Mouse (Mus musculus) neutrophil, adult 83 days (primary cell): Measurements from ENCODE around the gene Fzr1. TPM values are rescaled to one million over a fixed set of nuclear protein-coding genes. Genes with fewer than 3 reads are reported as not detected.

Source experiments
- total RNA-seq, 2 experiments: library from RNA; stranded (reverse); gene quantifications; one replicate each; pipeline ENCODE4 v1.2.4; 2023

The Fzr1 gene
- total RNA-seq, result 10 to 100 TPM; 51.4 to 52.7 TPM

DNA sequence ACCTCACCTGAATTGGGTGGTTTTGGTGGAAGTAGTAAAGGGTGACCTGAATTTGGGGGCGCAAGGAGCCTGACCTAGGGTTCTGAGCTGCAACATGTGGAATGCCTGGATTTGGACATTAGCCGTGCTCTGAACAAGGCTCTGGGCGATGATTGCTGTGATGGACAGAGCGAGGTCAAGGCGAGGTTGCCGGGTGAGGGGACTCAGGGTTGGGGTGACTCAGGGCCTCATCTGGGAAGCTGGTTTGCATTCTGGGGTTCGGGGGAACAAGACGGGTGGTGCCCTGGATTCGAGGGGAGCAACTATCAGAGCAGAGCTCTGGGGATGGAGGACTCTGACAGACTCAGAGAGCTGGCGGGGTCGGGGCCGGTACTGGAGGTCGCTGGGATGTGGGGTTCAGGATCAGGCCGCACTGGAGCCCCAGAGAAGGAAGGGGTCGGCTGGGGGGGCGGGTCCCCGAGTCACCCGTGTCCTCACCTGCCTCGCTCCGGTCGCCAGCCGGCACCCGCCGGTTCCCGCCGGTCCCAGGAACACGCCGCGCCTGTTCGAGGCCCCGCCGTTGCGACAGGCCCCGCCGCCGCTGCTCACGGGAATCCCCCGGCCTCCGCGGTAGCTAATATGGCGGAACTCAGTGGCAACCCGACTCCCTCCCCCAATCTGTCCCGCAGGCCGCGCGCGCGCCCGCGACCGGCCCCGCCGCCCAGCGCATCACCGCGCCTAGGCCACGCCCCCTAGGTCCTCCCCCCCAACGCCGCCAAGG lies at the start of gene Fzr1:
Gene Fzr1, minus strand, starts transcription at position 724 of the 760 bp plus-strand sequence.

GRCm38 (mm10) chr10:81392781-81393185 lies 14.5 kb upstream of the Fzr1 start, which contains the start of gene Smim24:
Smim24 (plus strand) TSS chr10:81393051.

GRCm38 (mm10) chr10:81388505-81389055 lies 10.3 kb upstream of the Fzr1 start, which contains the start of gene Gm48552:
Gm48552 (plus strand) TSS chr10:81389005.

DNA sequence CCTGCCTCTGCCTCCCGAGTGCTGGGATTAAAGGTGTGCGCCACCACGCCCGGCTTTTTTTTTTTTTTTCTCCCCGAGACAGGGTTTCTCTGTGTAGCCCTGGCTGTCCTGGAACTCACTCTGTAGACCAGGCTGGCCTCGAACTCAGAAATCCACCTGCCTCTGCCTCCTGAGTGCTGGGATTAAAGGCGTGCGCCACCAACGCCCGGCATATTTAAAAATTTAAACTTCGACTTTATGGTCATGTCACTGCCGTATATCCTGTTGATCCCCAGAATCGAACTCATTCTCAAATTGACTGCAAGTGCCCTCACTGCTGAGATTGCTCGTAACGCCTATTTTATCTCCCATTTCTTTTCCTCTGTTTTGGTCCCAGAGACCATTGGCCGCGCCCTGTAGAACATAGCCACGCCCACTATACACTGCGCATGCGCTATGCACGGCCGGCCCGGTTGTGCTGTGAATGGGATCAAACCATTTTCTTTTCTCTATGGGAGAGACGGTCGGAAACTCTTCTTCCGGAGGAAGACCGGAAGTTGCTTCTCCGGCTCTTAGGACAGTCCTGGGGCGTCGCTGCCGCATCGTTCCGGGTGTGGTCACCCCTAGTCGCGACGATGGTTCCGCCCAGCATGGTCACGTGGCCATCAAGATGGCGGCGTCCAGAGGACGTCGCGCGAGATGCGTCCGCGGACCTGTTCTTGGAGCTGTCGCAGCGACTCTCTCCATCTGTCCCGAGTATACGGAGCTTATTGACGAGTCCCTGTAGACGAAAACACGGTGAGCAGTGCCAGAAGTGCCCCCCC lies 5.7 kb upstream of the Fzr1 start, which contains the start of the genes Dohh and Gm48551:
Gene Dohh, plus strand, starts transcription at position 627 of the 803 bp plus-strand sequence.
Gene Gm48551, plus strand, starts transcription at position 665 of the 803 bp plus-strand sequence.

DNA sequence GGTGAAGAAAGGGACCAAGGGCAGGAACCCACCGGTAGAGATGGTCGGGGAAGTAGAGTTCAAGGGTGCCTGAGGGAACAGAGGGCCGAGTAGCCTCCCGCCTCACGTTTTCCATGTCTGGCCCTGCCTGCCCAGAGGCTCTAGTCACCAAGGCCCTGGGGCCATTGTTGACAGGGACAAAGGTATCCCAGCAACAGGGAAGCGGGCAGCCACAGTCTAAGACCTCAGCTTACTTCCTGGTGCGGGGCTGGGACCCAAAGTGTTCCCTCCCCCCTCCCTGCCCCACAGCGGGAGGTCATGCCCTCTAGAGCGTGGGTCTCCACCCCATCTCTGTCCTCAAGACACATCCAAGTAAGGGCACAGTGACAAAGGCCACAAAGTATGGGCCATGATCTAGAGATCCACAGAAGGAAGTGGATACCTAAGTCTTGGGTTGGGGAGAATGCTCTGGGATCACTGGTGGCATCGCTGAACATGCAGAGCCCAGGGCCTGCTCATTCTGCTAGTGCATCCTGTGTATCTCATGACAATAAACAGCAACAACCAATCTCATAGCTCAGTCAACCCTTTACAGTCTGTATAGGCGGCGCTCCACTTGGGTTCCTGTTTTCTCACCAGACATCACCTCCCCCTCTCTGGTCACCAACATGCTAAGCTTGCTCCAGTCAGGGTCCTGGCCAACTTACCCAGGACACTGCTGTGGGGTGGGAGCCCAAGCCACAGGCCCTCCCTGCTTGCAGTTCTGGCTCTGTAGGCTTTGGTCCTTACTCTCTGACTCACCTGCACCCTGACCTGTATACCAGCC lies 12.4 kb downstream of the Fzr1 start, which contains the start of gene 4930404N11Rik:
Gene 4930404N11Rik, minus strand, starts transcription at position 145 of the 805 bp plus-strand sequence.

GRCm38 (mm10) chr10:81356991-81357844 lies 21.1 kb downstream of the Fzr1 start, which contains the start of gene Mfsd12:
Mfsd12 (plus strand) TSS chr10:81357491.

GRCm38 (mm10) chr10:81350351-81351063 lies 27.8 kb downstream of the Fzr1 start, which contains the start of gene Hmg20b:
Hmg20b (minus strand) TSS chr10:81350480.

GRCm38 (mm10) chr10:81342686-81343505 lies 35.4 kb downstream of the Fzr1 start, which contains the start of gene Gipc3:
Gipc3 (minus strand) TSS chr10:81343266.

DNA sequence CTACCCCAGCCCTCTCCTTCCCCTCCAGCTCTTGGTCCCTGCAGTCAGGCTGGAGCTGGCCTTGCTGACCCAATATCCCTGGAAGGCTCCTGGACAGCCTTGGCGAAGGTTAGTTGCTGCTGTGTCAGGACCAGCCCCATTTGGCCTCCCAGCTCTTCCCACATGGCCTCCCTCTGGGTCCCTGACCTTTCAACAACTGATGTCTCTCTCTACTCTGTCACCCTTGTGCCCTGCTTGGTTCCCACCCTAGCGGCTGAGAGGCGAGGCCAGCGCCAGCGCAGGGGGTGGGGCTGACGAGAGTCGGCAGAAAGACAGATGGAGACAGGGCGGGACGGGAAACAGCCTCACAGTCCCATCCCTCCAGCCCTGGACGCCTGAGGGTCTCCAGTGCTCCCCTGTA lies 49.9 kb downstream of the Fzr1 start, which contains the start of gene Tbxa2r:
Gene Tbxa2r, plus strand, starts transcription at position 346 of the 400 bp plus-strand sequence.

DNA sequence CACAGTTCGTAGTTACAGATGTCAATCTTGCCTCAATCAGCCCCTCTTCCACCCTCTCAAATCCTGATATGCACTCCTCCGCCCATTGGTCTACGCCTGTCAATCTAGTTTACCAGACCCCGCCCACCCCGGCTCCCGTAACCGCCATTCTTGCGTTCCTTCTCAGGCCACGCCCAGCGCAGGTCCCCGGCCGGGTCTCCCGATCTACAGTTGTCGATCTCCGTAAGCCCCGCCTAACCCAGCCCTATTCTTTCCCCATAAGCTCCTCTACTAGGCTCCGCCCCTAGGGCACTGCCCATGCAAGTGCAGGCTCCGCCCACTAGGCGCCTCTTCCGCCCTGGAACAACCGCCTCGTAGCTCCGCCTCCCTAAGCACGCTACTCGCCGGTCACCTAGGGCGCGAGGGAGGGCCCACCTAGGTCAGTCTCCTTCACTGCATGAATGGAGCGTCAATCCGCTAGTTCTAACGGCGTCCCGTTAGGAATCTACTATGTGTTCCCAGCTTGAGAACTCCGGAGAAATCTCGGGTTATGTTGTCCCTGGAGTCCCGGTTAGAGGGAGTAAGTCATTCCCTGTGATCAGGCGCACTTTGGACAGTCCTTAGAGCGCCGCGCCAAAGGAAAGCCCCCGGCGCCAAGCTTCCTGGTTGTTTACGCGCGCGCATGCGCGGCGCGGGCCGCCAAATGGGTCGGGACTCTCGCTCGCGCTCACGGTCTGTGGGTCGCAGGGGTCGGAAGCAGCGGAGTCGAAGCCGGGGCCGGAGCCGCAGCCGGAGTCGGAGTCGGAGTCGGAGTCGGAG lies 57.6 kb downstream of the Fzr1 start, which contains the start of gene Cactin:
Gene Cactin, plus strand, starts transcription at position 554 of the 798 bp plus-strand sequence.

Other genes with a start within 250 kb of the Fzr1 start
- 10 to 100 TPM; 62.4 to 68.5 TPM for gene Zbtb7a, start 243.3 kb downstream of the Fzr1 start, total RNA-seq
- gene Pias4, start 210.6 kb downstream of the Fzr1 start, total RNA-seq, result 10 to 100 TPM; 27.3 to 29.5 TPM
- gene Eef2, start 201.9 kb downstream of the Fzr1 start, total RNA-seq, result 100 to 1,000 TPM; 824 to 844 TPM
- gene Dapk3, start 195.5 kb downstream of the Fzr1 start, total RNA-seq, result 10 to 100 TPM; 26.8 to 31.2 TPM
- gene 4930442H23Rik, start 194.7 kb downstream of the Fzr1 start, total RNA-seq, result not detected
- gene Nmrk2, start 176.5 kb downstream of the Fzr1 start, total RNA-seq, result not detected
- gene Atcay, start 147.7 kb downstream of the Fzr1 start, total RNA-seq, result not detected
- 1 to 10 TPM in 1 of 2 experiments, under 1 TPM in 1; 0.44 to 1.5 TPM for gene Zfr2, start 145.4 kb downstream of the Fzr1 start, total RNA-seq
- 1 to 10 TPM; 7.1 to 10.0 TPM for gene Matk, start 125.6 kb downstream of the Fzr1 start, total RNA-seq
- 10 to 100 TPM; 36.4 to 40.7 TPM for gene Mrpl54, start 111.6 kb downstream of the Fzr1 start, total RNA-seq
- gene Apba3, start 111.6 kb downstream of the Fzr1 start, total RNA-seq, result 10 to 100 TPM; 28.2 to 28.6 TPM
- 1 to 10 TPM; 5.6 to 5.8 TPM for gene Tjp3, start 86.9 kb downstream of the Fzr1 start, total RNA-seq
- gene Pip5k1c, start 85.6 kb downstream of the Fzr1 start, total RNA-seq, result 10 to 100 TPM; 84.7 to 91.8 TPM
- 10 to 100 TPM; 27.9 to 30.2 TPM for gene Cactin, start 57.4 kb downstream of the Fzr1 start, total RNA-seq
- gene Tbxa2r, start 49.8 kb downstream of the Fzr1 start, total RNA-seq, result under 1 TPM in 1 of 2 experiments, not detected in 1; 0.64 TPM
- not detected for gene Gipc3, start 35.2 kb downstream of the Fzr1 start, total RNA-seq
- 10 to 100 TPM; 38.3 to 46.6 TPM for gene Hmg20b, start 28.0 kb downstream of the Fzr1 start, total RNA-seq
- 10 to 100 TPM; 19.2 to 20.1 TPM for gene Mfsd12, start 21.0 kb downstream of the Fzr1 start, total RNA-seq
- 1 to 10 TPM; 3.8 to 4.8 TPM for gene 4930404N11Rik, start 12.7 kb downstream of the Fzr1 start, total RNA-seq
- 10 to 100 TPM; 17.9 to 20.0 TPM for gene Dohh, start 5.9 kb upstream of the Fzr1 start, total RNA-seq
- under 1 TPM; 0.53 to 0.70 TPM for gene Gm48551, start 6.0 kb upstream of the Fzr1 start, total RNA-seq
- gene Gm48552, start 10.5 kb upstream of the Fzr1 start, total RNA-seq, result 1 to 10 TPM; 1.1 to 1.3 TPM
- gene Smim24, start 14.5 kb upstream of the Fzr1 start, total RNA-seq, result 10 to 100 TPM in 1 of 2 experiments, 1 to 10 TPM in 1; 7.1 to 10.6 TPM
- gene Nfic, start 77.1 kb upstream of the Fzr1 start, total RNA-seq, result 10 to 100 TPM; 64.6 to 69.7 TPM
- gene Celf5, start 104.2 kb upstream of the Fzr1 start, total RNA-seq, result not detected
- gene Ncln, start 117.9 kb upstream of the Fzr1 start, total RNA-seq, result 100 to 1,000 TPM; 130 to 141 TPM
- gene S1pr4, start 121.6 kb upstream of the Fzr1 start, total RNA-seq, result 10 to 100 TPM; 66.7 to 79.7 TPM
- 10 to 100 TPM; 32.1 to 33.5 TPM for gene Gna15, start 145.7 kb upstream of the Fzr1 start, total RNA-seq
- gene Gna11, start 166.7 kb upstream of the Fzr1 start, total RNA-seq, result 10 to 100 TPM; 10.4 to 15.4 TPM
- 100 to 1,000 TPM; 321 to 355 TPM for gene Aes, start 181.0 kb upstream of the Fzr1 start, total RNA-seq
- 1 to 10 TPM; 1.4 to 1.5 TPM for gene Tle2, start 196.0 kb upstream of the Fzr1 start, total RNA-seq
- gene Tle6, start 222.6 kb upstream of the Fzr1 start, total RNA-seq, result 1 to 10 TPM; 3.9 to 4.4 TPM
- 1 to 10 TPM; 1.3 to 1.6 TPM for gene BC025920, start 227.8 kb upstream of the Fzr1 start, total RNA-seq
- 10 to 100 TPM; 12.8 to 13.5 TPM for gene Sirt6, start 249.3 kb upstream of the Fzr1 start, total RNA-seq